Mouse (Mus musculus) thymus, adult 2 months (tissue): ENCODE data around the gene Gpr55. TPM values are rescaled to one million over a fixed set of nuclear protein-coding genes. Genes with fewer than 3 reads are reported as not detected.

Experiments
- DNase-seq: peaks from one replicate; pipeline ENCODE4 v3.0.0; 2021
- H3K27ac ChIP-seq: fragments of 200-500 bp; 2 replicates; pipeline ENCODE4 v1.5.1; 2012; ENCODE audit warnings: low read length, control low read depth; ENCODE audit not compliant: control insufficient read depth, insufficient read depth
- H3K27me3 ChIP-seq: fragments of 200-500 bp; 2 replicates; pipeline ENCODE4 v1.6.1; 2012; ENCODE audit warnings: mild to moderate bottlenecking, low read length, moderate library complexity, mixed read lengths; ENCODE audit not compliant: control insufficient read depth, insufficient read depth
- H3K36me3 ChIP-seq: fragments of 200-500 bp; 2 replicates; pipeline ENCODE4 v1.6.1; 2012; ENCODE audit warnings: mild to moderate bottlenecking, low read length, moderate library complexity; ENCODE audit not compliant: control insufficient read depth, insufficient read depth
- H3K4me1 ChIP-seq: fragments of 200-500 bp; replicated peaks from 2 replicates; pipeline ENCODE4 v1.6.1; 2012; ENCODE audit warnings: low read length; ENCODE audit not compliant: control insufficient read depth, insufficient read depth
- H3K4me3 ChIP-seq: fragments of 200-500 bp; 2 replicates; pipeline ENCODE4 v1.5.1; 2012; ENCODE audit warnings: mild to moderate bottlenecking, low read length, control low read depth, moderate library complexity; ENCODE audit not compliant: control insufficient read depth, insufficient read depth
- CTCF ChIP-seq: fragments of 200-500 bp; IDR thresholded peaks from 2 replicates; pipeline ENCODE4 v1.5.1; 2012; ENCODE audit warnings: mild to moderate bottlenecking, control low read depth, low read length, moderate library complexity, borderline replicate concordance; ENCODE audit not compliant: control insufficient read depth, poor library complexity, insufficient read depth; ENCODE audit errors: extremely low read depth
- POLR2A ChIP-seq: fragments of 200-500 bp; IDR thresholded peaks from 2 replicates; pipeline ENCODE4 v1.6.1; 2012; ENCODE audit warnings: mild to moderate bottlenecking, low read length, control low read depth, moderate library complexity; ENCODE audit not compliant: control insufficient read depth, poor library complexity, insufficient read depth; ENCODE audit errors: extremely low read depth
- WGBS: fragments of 180-500 bp; shearing (Covaris S2); methylation state at CpG from one replicate; pipeline ENCODE4 v1.1.7; 2018; 5-methylcytosine and 5-hydroxymethylcytosine counted together
- polyA plus RNA-seq: library from polyadenylated mRNA; depleted of rRNA; stranded (reverse); fragments of >200 nt; gene quantifications from 2 replicates; pipeline ENCODE4 v1.2.3, GENCODE M21; 2012

Gene Gpr55
- polyA plus RNA-seq, 1 experiment: 1.8 TPM

GRCm38 (mm10) chr1:85933631-85934465, 27.0 kb downstream of the Gpr55 start:
- Histone ChIP-seq H3K36me3 (no peaks in the 10 kb centered on the region), H3K4me1 (peaks cover 20% of the 10 kb centered on the region), H3K27ac (no peak overlapping the region), H3K4me3 (no peak overlapping the region), H3K27me3 (no peaks in the 10 kb centered on the region)
- TF ChIP-seq CTCF (no peak), POLR2A (no peak)
- WGBS: 37% methylated on average over 11 of the region's 11 CpGs
- no peak for DNase-seq

GRCm38 (mm10) chr1:85933226-85933625, 27.6 kb downstream of the Gpr55 start:
- H3K27me3 ChIP-seq: no peaks in the 10 kb centered on the region
- H3K36me3 ChIP-seq: no peaks in the 10 kb centered on the region
- DNase-seq: no peak
- WGBS: 39% methylated on average over 7 of the region's 7 CpGs
- TF ChIP-seq CTCF (no peak), POLR2A (no peak)
- H3K4me1 ChIP-seq: peaks cover 24% of the 10 kb centered on the region
- no peak overlapping the region for H3K27ac ChIP-seq
- no peak overlapping the region for H3K4me3 ChIP-seq

- H3K4me1 ChIP-seq: peaks cover 20% of the 10 kb centered on the region
- 94% methylated on average over 5 of the region's 5 CpGs for WGBS
- TF ChIP-seq POLR2A (no peak), CTCF (no peak)
- no peak overlapping the region for H3K27ac ChIP-seq
- no peaks in the 10 kb centered on the region for H3K36me3 ChIP-seq
- no peak for DNase-seq
- no peak overlapping the region for H3K4me3 ChIP-seq
- no peaks in the 10 kb centered on the region for H3K27me3 ChIP-seq
Measured at GRCm38 (mm10) chr1:85931170-85931569, 29.6 kb downstream of the Gpr55 start.

- Histone ChIP-seq H3K4me3 (no peak overlapping the region), H3K27ac (peak overlapping the region; percentile 80; the same call in 1 of the 2 replicates), H3K27me3 (no peaks in the 10 kb centered on the region), H3K4me1 (peaks cover 20% of the 10 kb centered on the region), H3K36me3 (no peaks in the 10 kb centered on the region)
- no peak for TF ChIP-seq CTCF
- no peak for TF ChIP-seq POLR2A
- 98% methylated on average over 6 of the region's 6 CpGs for WGBS
- DNase-seq: no peak
Measured at GRCm38 (mm10) chr1:85929406-85929805, 31.4 kb downstream of the Gpr55 start.

GRCm38 (mm10) chr1:85928688-85929065, 32.1 kb downstream of the Gpr55 start:
- no peaks in the 10 kb centered on the region for H3K27me3 ChIP-seq
- peaks cover 20% of the 10 kb centered on the region for H3K4me1 ChIP-seq
- peak overlapping the region; percentile 80 for H3K27ac ChIP-seq
- 34% methylated on average over 4 of the region's 4 CpGs for WGBS
- no peak for TF ChIP-seq CTCF
- no peak for TF ChIP-seq POLR2A
- no peaks in the 10 kb centered on the region for H3K36me3 ChIP-seq
- DNase-seq: peak; percentile 19
- H3K4me3 ChIP-seq: 0 out of 2 replicates have a peak overlapping the region, but pooled peaks have one; percentile 8

GRCm38 (mm10) chr1:85928057-85928687, 32.6 kb downstream of the Gpr55 start, which contains the start of gene 4933407L21Rik:
Gene 4933407L21Rik, plus strand, starts transcription at chr1:85928483.
- WGBS: 77% methylated on average over 4 of the region's 4 CpGs
- no peaks in the 10 kb centered on the region for H3K36me3 ChIP-seq
- H3K4me1 ChIP-seq: peaks cover 18% of the 10 kb centered on the region
- no peaks in the 10 kb centered on the region for H3K27me3 ChIP-seq
- TF ChIP-seq POLR2A (no peak), CTCF (no peak)
- H3K4me3 ChIP-seq: 0 out of 2 replicates have a peak within 1 kb of the TSS, but pooled peaks have one; percentile 8
- peak; percentile 4 for DNase-seq
- H3K27ac ChIP-seq: peak within 1 kb of the TSS; percentile 80
